Mouse (Mus musculus) lung, embryonic 14.5 days (tissue): ENCODE results near the gene Pip4k2a. TPM values are rescaled to one million over a fixed set of nuclear protein-coding genes. Genes with fewer than 3 reads are reported as not detected.

ENCODE experiments used
- ATAC-seq: fragments of 200-750 bp; cut with Nextera tagmentation; 2 replicates; pipeline ENCODE4 v1.8.0; 2017; ENCODE audit warnings: mild to moderate bottlenecking, moderate TSS enrichment, moderate library complexity; ENCODE audit not compliant: insufficient read depth
- DNase-seq: peaks from one replicate; pipeline ENCODE4 v3.0.0-alpha.2; 2015
- H3K27ac ChIP-seq: fragments of 300-500 bp; sonication (generic); 2 replicates; pipeline ENCODE4 v1.5.1; 2014; ENCODE audit warnings: low read depth, mild to moderate bottlenecking, moderate library complexity
- H3K27me3 ChIP-seq: fragments of 300-500 bp; sonication (generic); 2 replicates; pipeline ENCODE4 v1.6.1; 2014; ENCODE audit warnings: low read length, control low read depth; ENCODE audit not compliant: insufficient read depth
- H3K36me3 ChIP-seq: fragments of 300-500 bp; sonication (generic); 2 replicates; pipeline ENCODE4 v1.6.1; 2014; ENCODE audit warnings: control low read depth; ENCODE audit not compliant: insufficient read depth
- H3K4me1 ChIP-seq: fragments of 300-500 bp; sonication (generic); 2 replicates; pipeline ENCODE4 v1.6.1; 2014; ENCODE audit warnings: antibody characterized with exemption, control low read depth; ENCODE audit not compliant: insufficient read depth
- H3K4me2 ChIP-seq: fragments of 300-500 bp; sonication (generic); 2 replicates; pipeline ENCODE4 v1.6.1; 2014; ENCODE audit warnings: mild to moderate bottlenecking
- H3K4me3 ChIP-seq: fragments of 300-500 bp; sonication (generic); 2 replicates; pipeline ENCODE4 v1.5.1; 2014; ENCODE audit warnings: low read depth, low read length
- H3K9ac ChIP-seq: fragments of 300-500 bp; sonication (generic); 2 replicates; pipeline ENCODE4 v1.6.1; 2014
- H3K9me3 ChIP-seq: fragments of 300-500 bp; sonication (generic); 2 replicates; pipeline ENCODE4 v1.6.1; 2016; ENCODE audit warnings: low read depth, low read length, control low read depth
- CTCF ChIP-seq: IDR thresholded peaks from 2 replicates; pipeline ENCODE4 v1.5.1; 2016; ENCODE audit warnings: antibody characterized with exemption, low read depth
- WGBS: fragments of 180-500 bp; shearing (Covaris S2); extraction: QIAGEN DNeasy Blood & Tissue Kit; methylation state at CpG from one replicate; pipeline ENCODE4 v1.1.7; 2014; 5-methylcytosine and 5-hydroxymethylcytosine counted together
- polyA plus RNA-seq: library from polyadenylated mRNA; unstranded; fragments of >200 nt; fragmentation: Nextera tagmentation; extraction: Ambion mirVana; gene quantifications from 2 replicates; pipeline ENCODE4 v1.2.1, GENCODE M21; 2014

The Pip4k2a gene
- polyA plus RNA-seq, 1 experiment from 2014 or later: 10.2 TPM

GRCm38 (mm10) chr2:18996451-18997211 lies 1.3 kb downstream of the Pip4k2a start:
- H3K27ac ChIP-seq: no peak overlapping the region; the same call in 1 of the 2 replicates
- ATAC-seq: no peak
- peak overlapping the region; percentile 79 for H3K4me3 ChIP-seq
- TF ChIP-seq CTCF: no peak
- peak overlapping the region; percentile 93 for H3K4me2 ChIP-seq
- H3K9me3 ChIP-seq: no peaks in the 10 kb centered on the region; the same call in 1 of the 2 replicates
- WGBS: under 1% methylated on average over 25 of the region's 25 CpGs
- H3K9ac ChIP-seq: peak overlapping the region; percentile 68
- no peaks in the 10 kb centered on the region for H3K27me3 ChIP-seq
- 0 out of 2 replicates have a peak, but pooled peaks cover 2% of the 10 kb centered on the region for H3K4me1 ChIP-seq
- DNase-seq: peak; percentile 44
- no peaks in the 10 kb centered on the region for H3K36me3 ChIP-seq

GRCm38 (mm10) chr2:18992512-18993510 lies 5.1 kb downstream of the Pip4k2a start:
- Histone ChIP-seq H3K9ac (no peak overlapping the region), H3K4me2 (no peak overlapping the region), H3K4me3 (no peak overlapping the region), H3K27me3 (no peaks in the 10 kb centered on the region), H3K27ac (no peak overlapping the region), H3K9me3 (peaks cover 3% of the 10 kb centered on the region; the same call in 1 of the 2 replicates), H3K4me1 (no peaks in the 10 kb centered on the region), H3K36me3 (no peaks in the 10 kb centered on the region)
- 60% methylated on average over 7 of the region's 7 CpGs for WGBS
- no peak for TF ChIP-seq CTCF
- DNase-seq (no peak), ATAC-seq (no peak)

- H3K9ac ChIP-seq: no peak overlapping the region
- H3K36me3 ChIP-seq: no peaks in the 10 kb centered on the region
- H3K4me3 ChIP-seq: no peak overlapping the region
- no peak for ATAC-seq
- 86% methylated on average over 3 of the region's 3 CpGs for whole genome bisulfite sequencing
- TF ChIP-seq CTCF: no peak
- H3K4me1 ChIP-seq: no peaks in the 10 kb centered on the region
- H3K27ac ChIP-seq: no peak overlapping the region
- H3K27me3 ChIP-seq: no peaks in the 10 kb centered on the region
- H3K4me2 ChIP-seq: no peak overlapping the region
- DNase-seq: no peak
- H3K9me3 ChIP-seq: peaks cover 3% of the 10 kb centered on the region; the same call in 1 of the 2 replicates
Observed at GRCm38 (mm10) chr2:18988885-18989284, 9.0 kb downstream of the Pip4k2a start.

GRCm38 (mm10) chr2:18985506-18985905 lies 12.4 kb downstream of the Pip4k2a start:
- H3K4me1 ChIP-seq: no peaks in the 10 kb centered on the region
- no peak for TF ChIP-seq CTCF
- WGBS: 82% methylated on average over 3 of the region's 3 CpGs
- no peaks in the 10 kb centered on the region for H3K9me3 ChIP-seq
- no peak overlapping the region for H3K27ac ChIP-seq
- no peak overlapping the region for H3K4me3 ChIP-seq
- DNase-seq (no peak), ATAC-seq (no peak)
- H3K4me2 ChIP-seq: no peak overlapping the region
- H3K27me3 ChIP-seq: no peaks in the 10 kb centered on the region
- no peak overlapping the region for H3K9ac ChIP-seq
- H3K36me3 ChIP-seq: no peaks in the 10 kb centered on the region

- no peak overlapping the region for H3K4me3 ChIP-seq
- no peak overlapping the region for H3K4me2 ChIP-seq
- H3K4me1 ChIP-seq: no peaks in the 10 kb centered on the region
- H3K36me3 ChIP-seq: no peaks in the 10 kb centered on the region
- H3K27ac ChIP-seq: no peak overlapping the region
- DNase-seq: no peak
- no peaks in the 10 kb centered on the region for H3K9me3 ChIP-seq
- no peak overlapping the region for H3K9ac ChIP-seq
- ATAC-seq: no peak
- no peaks in the 10 kb centered on the region for H3K27me3 ChIP-seq
- TF ChIP-seq CTCF: no peak
- 84% methylated on average over 15 of the region's 15 CpGs for WGBS
Observed at GRCm38 (mm10) chr2:18984095-18984847, 13.7 kb downstream of the Pip4k2a start.

- H3K36me3 ChIP-seq: no peaks in the 10 kb centered on the region
- H3K4me2 ChIP-seq: no peak overlapping the region
- DNase-seq: no peak
- no peak overlapping the region for H3K4me3 ChIP-seq
- no peak for ATAC-seq
- H3K9me3 ChIP-seq: no peaks in the 10 kb centered on the region
- H3K9ac ChIP-seq: no peak overlapping the region
- no peak overlapping the region for H3K27ac ChIP-seq
- H3K27me3 ChIP-seq: no peaks in the 10 kb centered on the region
- no peaks in the 10 kb centered on the region for H3K4me1 ChIP-seq
- TF ChIP-seq CTCF: no peak
Observed at GRCm38 (mm10) chr2:18983546-18983945, 14.4 kb downstream of the Pip4k2a start.
